Mouse (Mus musculus): Measurements from ENCODE around the gene Ggta1. TPM values are rescaled to one million over a fixed set of nuclear protein-coding genes. Genes with fewer than 3 reads are reported as not detected.
"Not testable (repeated sequence)": the region's sequence is repeated elsewhere in the genome, so short reads cannot be mapped to it uniquely, and the experiment has no call there.

Ggta1 gene
- polyA plus RNA-seq, 1 experiment from 2014 or later, result 28.9 TPM

GRCm38 (mm10) chr2:35459316-35459715 is 3.7 kb downstream of the Ggta1 start:
- Histone ChIP-seq H3K9me3 (replicated peaks; ENCODE audit: control insufficient read depth, low read length) (no peaks in the 10 kb centered on the region), H3K27ac (ENCODE audit: low read length) (no peak overlapping the region), H3K9ac (ENCODE audit: low read length) (no peak overlapping the region), H3K4me1 (ENCODE audit: control insufficient read depth, insufficient read depth, low read length) (peaks cover 18% of the 10 kb centered on the region; the same call in 1 of the 2 replicates), H3K4me3 (replicated peaks; ENCODE audit: low read length) (no peak overlapping the region), H3K36me3 (ENCODE audit: control insufficient read depth, insufficient read depth, low read length) (no peaks in the 10 kb centered on the region), H3K4me2 (ENCODE audit: low read depth, low read length) (no peak overlapping the region), H3K27me3 (ENCODE audit: control insufficient read depth, insufficient read depth, low read length) (no peaks in the 10 kb centered on the region)
- no peak for ATAC-seq (ENCODE audit: insufficient read depth, low FRiP score)

- Histone ChIP-seq H3K27me3 (ENCODE audit: control insufficient read depth, insufficient read depth, low read length) (no peaks in the 10 kb centered on the region), H3K9ac (ENCODE audit: low read length) (no peak overlapping the region), H3K36me3 (ENCODE audit: control insufficient read depth, insufficient read depth, low read length) (no peaks in the 10 kb centered on the region), H3K4me1 (ENCODE audit: control insufficient read depth, insufficient read depth, low read length) (peaks cover 18% of the 10 kb centered on the region; the same call in 1 of the 2 replicates), H3K27ac (ENCODE audit: low read length) (no peak overlapping the region), H3K4me2 (ENCODE audit: low read depth, low read length) (no peak overlapping the region), H3K4me3 (replicated peaks; ENCODE audit: low read length) (no peak overlapping the region), H3K9me3 (replicated peaks; ENCODE audit: control insufficient read depth, low read length) (no peaks in the 10 kb centered on the region)
- WGBS, result 63% methylated on average over 4 of the region's 4 CpGs
- ATAC-seq (ENCODE audit: insufficient read depth, low FRiP score), result no peak
These were observed 4.6 kb downstream of the Ggta1 start for GRCm38 (mm10) chr2:35458421-35458820.

- H3K4me2 ChIP-seq (ENCODE audit: low read depth, low read length), result no peak overlapping the region
- no peak for ATAC-seq (ENCODE audit: insufficient read depth, low FRiP score)
- H3K4me1 ChIP-seq (ENCODE audit: control insufficient read depth, insufficient read depth, low read length), result peaks cover 1% of the 10 kb centered on the region; the same call in 1 of the 2 replicates
- H3K4me3 ChIP-seq (replicated peaks; ENCODE audit: low read length), result no peak overlapping the region
- H3K9me3 ChIP-seq (replicated peaks; ENCODE audit: control insufficient read depth, low read length), result no peaks in the 10 kb centered on the region
- no peak overlapping the region for H3K27ac ChIP-seq (ENCODE audit: low read length)
- no peak overlapping the region for H3K9ac ChIP-seq (ENCODE audit: low read length)
- 73% methylated on average over 3 of the region's 3 CpGs for WGBS
- no peaks in the 10 kb centered on the region for H3K27me3 ChIP-seq (ENCODE audit: control insufficient read depth, insufficient read depth, low read length)
- H3K36me3 ChIP-seq (ENCODE audit: control insufficient read depth, insufficient read depth, low read length), result no peaks in the 10 kb centered on the region
These were observed 9.3 kb downstream of the Ggta1 start for GRCm38 (mm10) chr2:35453736-35454135.

GRCm38 (mm10) chr2:35452695-35453094 is 10.3 kb downstream of the Ggta1 start:
- H3K9ac ChIP-seq (ENCODE audit: low read length); ATAC-seq (ENCODE audit: insufficient read depth, low FRiP score); H3K36me3 ChIP-seq (ENCODE audit: control insufficient read depth, insufficient read depth, low read length); H3K27me3 ChIP-seq (ENCODE audit: control insufficient read depth, insufficient read depth, low read length); H3K4me1 ChIP-seq (ENCODE audit: control insufficient read depth, insufficient read depth, low read length); H3K9me3 ChIP-seq (replicated peaks; ENCODE audit: control insufficient read depth, low read length); H3K4me3 ChIP-seq (replicated peaks; ENCODE audit: low read length); H3K4me2 ChIP-seq (ENCODE audit: low read depth, low read length); H3K27ac ChIP-seq (ENCODE audit: low read length): not testable (repeated sequence)
- WGBS, result 90% methylated on average over 6 of the region's 6 CpGs

- 88% methylated on average over 5 of the region's 5 CpGs for WGBS
- Histone ChIP-seq H3K9me3 (replicated peaks; ENCODE audit: control insufficient read depth, low read length) (no peaks in the 10 kb centered on the region), H3K36me3 (ENCODE audit: control insufficient read depth, insufficient read depth, low read length) (no peaks in the 10 kb centered on the region), H3K27ac (ENCODE audit: low read length) (no peak overlapping the region), H3K4me3 (replicated peaks; ENCODE audit: low read length) (no peak overlapping the region), H3K9ac (ENCODE audit: low read length) (no peak overlapping the region), H3K4me1 (ENCODE audit: control insufficient read depth, insufficient read depth, low read length) (peaks cover 11% of the 10 kb centered on the region), H3K27me3 (ENCODE audit: control insufficient read depth, insufficient read depth, low read length) (no peaks in the 10 kb centered on the region), H3K4me2 (ENCODE audit: low read depth, low read length) (no peak overlapping the region)
- no peak for ATAC-seq (ENCODE audit: insufficient read depth, low FRiP score)
These were observed 11.5 kb downstream of the Ggta1 start for GRCm38 (mm10) chr2:35451484-35452050.

DNA sequence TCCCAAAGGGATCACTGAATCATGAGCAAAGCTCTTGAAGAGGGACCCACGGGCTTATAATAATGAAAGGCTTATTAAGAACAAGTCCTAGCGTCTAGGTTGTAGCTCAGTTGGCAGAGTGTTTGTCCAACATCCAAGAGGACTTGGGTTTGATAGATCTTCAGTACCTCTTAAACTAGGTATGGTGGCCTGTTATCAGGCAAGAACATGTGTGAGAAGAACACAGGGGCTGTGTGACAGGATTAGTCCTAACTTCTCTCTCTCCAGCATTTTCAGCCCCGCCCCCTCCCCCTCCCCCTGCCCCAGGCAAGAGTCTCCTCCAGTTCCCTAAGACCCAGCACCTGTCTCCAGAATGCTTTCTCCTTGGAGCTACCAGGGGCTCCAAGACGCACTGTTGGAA is 12.2 kb downstream of the Ggta1 start:
- H3K9ac ChIP-seq (ENCODE audit: low read length), result no peak overlapping the region
- H3K36me3 ChIP-seq (ENCODE audit: control insufficient read depth, insufficient read depth, low read length), result no peaks in the 10 kb centered on the region
- no peak for ATAC-seq (ENCODE audit: insufficient read depth, low FRiP score)
- no peak overlapping the region for H3K27ac ChIP-seq (ENCODE audit: low read length)
- no peak overlapping the region for H3K4me2 ChIP-seq (ENCODE audit: low read depth, low read length)
- 69% methylated on average over 4 of the region's 4 CpGs for WGBS
- H3K4me1 ChIP-seq (ENCODE audit: control insufficient read depth, insufficient read depth, low read length), result peaks cover 18% of the 10 kb centered on the region
- no peaks in the 10 kb centered on the region for H3K27me3 ChIP-seq (ENCODE audit: control insufficient read depth, insufficient read depth, low read length)
- H3K4me3 ChIP-seq (replicated peaks; ENCODE audit: low read length), result no peak overlapping the region
- H3K9me3 ChIP-seq (replicated peaks; ENCODE audit: control insufficient read depth, low read length), result no peaks in the 10 kb centered on the region

DNA sequence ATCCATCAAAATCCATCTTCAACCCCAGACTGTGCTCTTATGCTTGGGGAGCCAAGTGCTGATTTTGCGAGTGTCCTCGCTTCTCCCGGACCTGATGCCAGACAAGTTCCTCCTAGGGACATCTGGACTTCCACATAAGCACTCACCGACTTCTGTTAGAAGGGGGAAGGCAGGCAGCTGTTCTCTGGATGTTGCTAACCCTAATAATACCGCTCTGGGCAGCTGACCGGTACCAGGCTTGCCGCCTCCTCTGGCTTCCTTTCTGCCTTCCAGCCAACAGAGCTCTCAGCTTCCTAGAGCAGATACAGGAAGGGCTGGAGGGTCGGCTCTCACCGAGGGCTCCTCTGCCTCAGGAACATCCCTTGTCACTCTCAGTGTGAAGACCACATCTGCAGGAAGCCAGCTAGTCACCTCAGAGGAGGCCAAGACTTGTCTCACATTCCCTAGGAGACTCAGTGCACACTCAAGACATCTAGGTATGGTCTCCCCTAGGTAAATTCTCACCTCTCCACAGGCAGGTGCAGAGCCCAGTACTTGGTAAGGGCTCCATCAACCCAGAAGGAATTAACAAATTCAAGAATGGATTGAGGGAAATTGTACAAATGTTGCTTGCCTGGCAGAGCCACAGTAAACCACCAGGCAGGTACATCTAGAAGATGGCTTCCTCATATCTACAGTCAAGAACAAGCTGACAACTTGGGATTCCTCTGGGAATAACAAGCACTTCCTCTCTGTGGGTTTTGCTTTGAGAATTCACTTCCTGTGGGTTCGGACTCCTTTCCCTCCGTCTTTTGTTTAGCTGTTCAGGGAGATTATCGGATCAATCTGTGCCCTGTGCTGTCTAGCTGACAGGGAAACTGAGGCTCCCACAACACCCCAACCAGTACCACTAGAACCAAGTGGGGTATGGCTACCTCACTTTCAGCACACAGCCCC is 13.1 kb downstream of the Ggta1 start:
- no peak for ATAC-seq (ENCODE audit: insufficient read depth, low FRiP score)
- Histone ChIP-seq H3K4me2 (ENCODE audit: low read depth, low read length) (no peak overlapping the region), H3K36me3 (ENCODE audit: control insufficient read depth, insufficient read depth, low read length) (no peaks in the 10 kb centered on the region), H3K27ac (ENCODE audit: low read length) (no peak overlapping the region), H3K9me3 (replicated peaks; ENCODE audit: control insufficient read depth, low read length) (no peaks in the 10 kb centered on the region), H3K4me3 (replicated peaks; ENCODE audit: low read length) (no peak overlapping the region), H3K9ac (ENCODE audit: low read length) (no peak overlapping the region), H3K4me1 (ENCODE audit: control insufficient read depth, insufficient read depth, low read length) (peaks cover 27% of the 10 kb centered on the region), H3K27me3 (ENCODE audit: control insufficient read depth, insufficient read depth, low read length) (no peaks in the 10 kb centered on the region)
- WGBS, result 64% methylated on average over 12 of the region's 12 CpGs

DNA sequence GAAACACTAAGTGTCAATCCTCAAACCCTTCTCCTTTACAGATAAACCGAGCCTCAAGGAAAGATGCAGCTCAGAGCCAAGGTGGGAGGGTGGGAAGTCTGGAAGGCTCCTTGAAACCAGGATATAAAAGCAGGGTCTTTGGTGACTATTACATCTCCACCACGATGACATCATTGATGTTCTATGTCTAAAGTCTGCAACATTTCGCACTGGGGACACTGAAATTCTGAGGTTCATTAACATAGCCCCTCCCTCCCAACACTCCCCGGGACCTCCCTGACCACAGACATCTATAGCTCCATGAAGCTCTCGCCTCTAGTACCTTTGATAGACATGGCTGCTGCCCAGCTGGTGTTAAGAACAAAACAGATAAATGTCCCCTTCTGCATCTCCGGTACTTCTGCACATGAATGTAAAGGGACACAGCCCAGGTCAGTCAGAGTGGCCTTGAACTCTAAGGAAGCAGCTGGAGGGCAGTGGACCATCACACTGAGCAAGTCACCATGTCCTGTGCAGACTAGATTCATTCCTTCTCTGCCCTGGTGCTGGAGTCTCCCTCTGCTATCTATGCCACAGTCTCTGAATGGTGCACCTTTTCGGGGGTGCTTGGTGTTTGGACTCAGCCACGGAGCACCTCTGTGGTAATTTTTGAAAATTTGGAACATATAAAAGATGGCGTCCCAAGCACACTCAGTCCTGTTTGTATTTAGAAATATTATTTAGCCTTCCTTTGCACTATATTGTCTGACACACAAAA is 13.9 kb downstream of the Ggta1 start:
- ATAC-seq (ENCODE audit: insufficient read depth, low FRiP score), result no peak
- Histone ChIP-seq H3K9me3 (replicated peaks; ENCODE audit: control insufficient read depth, low read length) (no peaks in the 10 kb centered on the region), H3K27ac (ENCODE audit: low read length) (no peak overlapping the region), H3K9ac (ENCODE audit: low read length) (no peak overlapping the region), H3K4me3 (replicated peaks; ENCODE audit: low read length) (no peak overlapping the region), H3K36me3 (ENCODE audit: control insufficient read depth, insufficient read depth, low read length) (no peaks in the 10 kb centered on the region), H3K27me3 (ENCODE audit: control insufficient read depth, insufficient read depth, low read length) (no peaks in the 10 kb centered on the region), H3K4me1 (ENCODE audit: control insufficient read depth, insufficient read depth, low read length) (peaks cover 35% of the 10 kb centered on the region), H3K4me2 (ENCODE audit: low read depth, low read length) (no peak overlapping the region)
- WGBS, result 79% methylated on average over 9 of the region's 9 CpGs
